Mouse (Mus musculus) embryonic fibroblast, embryonic 13.5 days (primary cell): ENCODE data around the gene Foxm1. TPM values are rescaled to one million over a fixed set of nuclear protein-coding genes. Genes with fewer than 3 reads are reported as not detected.

Source experiments
- H3K27ac ChIP-seq: 2 replicates; pipeline ENCODE4 v1.5.1; 2012; ENCODE audit warnings: low read length, control low read depth, inconsistent platforms; ENCODE audit not compliant: insufficient read depth
- H3K4me1 ChIP-seq: 2 replicates; pipeline ENCODE4 v1.6.1; 2011; ENCODE audit warnings: low read length; ENCODE audit not compliant: control insufficient read depth, insufficient read depth
- H3K4me3 ChIP-seq: 2 replicates; pipeline ENCODE4 v1.5.1; 2011; ENCODE audit warnings: mild to moderate bottlenecking, control low read depth, low read length; ENCODE audit not compliant: insufficient read depth
- CTCF ChIP-seq: IDR thresholded peaks from 2 replicates; pipeline ENCODE4 v1.5.1; 2011; ENCODE audit warnings: mild to moderate bottlenecking, control low read depth, low read length, moderate library complexity, borderline replicate concordance; ENCODE audit not compliant: insufficient read depth
- POLR2A ChIP-seq: IDR thresholded peaks from 2 replicates; pipeline ENCODE4 v1.6.1; 2011; ENCODE audit warnings: low read depth, mild to moderate bottlenecking, control low read depth, low read length, moderate library complexity
- polyA plus RNA-seq: library from polyadenylated mRNA; stranded (reverse); fragments of >200 nt; gene quantifications from 2 replicates; pipeline ENCODE4 v1.2.4, GENCODE M21; 2011; ENCODE audit warnings: low read depth; ENCODE audit not compliant: missing spikeins, insufficient read length

Gene Foxm1
- polyA plus RNA-seq, 1 experiment: 45.7 TPM

- Histone ChIP-seq H3K4me1 (peaks cover 6% of the 10 kb centered on the region; the same call in 1 of the 2 replicates), H3K27ac (no peak overlapping the region), H3K4me3 (no peak overlapping the region)
- TF ChIP-seq POLR2A (no peak), CTCF (no peak)
Observed at GRCm38 (mm10) chr6:128418076-128418475, 55.3 kb downstream of the Foxm1 start.

- Histone ChIP-seq H3K27ac (peak overlapping the region; percentile 87), H3K4me3 (no peak overlapping the region), H3K4me1 (peaks cover 6% of the 10 kb centered on the region; the same call in 1 of the 2 replicates)
- no peak for TF ChIP-seq CTCF
- no peak for TF ChIP-seq POLR2A
Observed at GRCm38 (mm10) chr6:128421036-128421435, 58.3 kb downstream of the Foxm1 start.

- Histone ChIP-seq H3K4me1 (peaks cover 6% of the 10 kb centered on the region; the same call in 1 of the 2 replicates), H3K27ac (peak overlapping the region; percentile 77), H3K4me3 (no peak overlapping the region)
- TF ChIP-seq POLR2A: no peak
- no peak for TF ChIP-seq CTCF
Observed at GRCm38 (mm10) chr6:128421480-128421879, 58.7 kb downstream of the Foxm1 start.

- H3K27ac ChIP-seq: peak overlapping the region; percentile 89
- peaks cover 6% of the 10 kb centered on the region; the same call in 1 of the 2 replicates for H3K4me1 ChIP-seq
- TF ChIP-seq CTCF (no peak), POLR2A (no peak)
- H3K4me3 ChIP-seq: peak overlapping the region; percentile 45
Observed at GRCm38 (mm10) chr6:128423496-128424268, 60.9 kb downstream of the Foxm1 start.

GRCm38 (mm10) chr6:128424269-128425019 lies 61.7 kb downstream of the Foxm1 start, which contains the start of gene Itfg2:
TSS of gene Itfg2 (minus strand) at chr6:128424931.
- Histone ChIP-seq H3K4me3 (peak within 1 kb of the TSS; percentile 45), H3K4me1 (peaks cover 6% of the 10 kb centered on the region; the same call in 1 of the 2 replicates), H3K27ac (peak within 1 kb of the TSS; percentile 89)
- TF ChIP-seq CTCF: no peak
- peak; percentile 95 for TF ChIP-seq POLR2A

- peak overlapping the region; percentile 89 for H3K27ac ChIP-seq
- H3K4me3 ChIP-seq: peak overlapping the region; percentile 45; the same call in 1 of the 2 replicates
- no peak for TF ChIP-seq CTCF
- TF ChIP-seq POLR2A: no peak
- peaks cover 6% of the 10 kb centered on the region; the same call in 1 of the 2 replicates for H3K4me1 ChIP-seq
Observed at GRCm38 (mm10) chr6:128425046-128425445, 62.3 kb downstream of the Foxm1 start.

Other genes starting within 250 kb of the Foxm1 start
- 72.2 and 113 TPM in 2 replicates for gene Tspan9, start 219.4 kb upstream of the Foxm1 start, polyA plus RNA-seq
- 3.0 and 4.2 TPM in 2 replicates for gene Tead4, start 62.1 kb upstream of the Foxm1 start, polyA plus RNA-seq
- gene Tulp3, start 7.1 kb upstream of the Foxm1 start, polyA plus RNA-seq: 56.8 and 67.0 TPM in 2 replicates
- gene Rhno1, start 56 bp upstream of the Foxm1 start, polyA plus RNA-seq: 39.6 TPM in 2 replicates
- not detected in 2 replicates for gene Tex52, start 12.5 kb downstream of the Foxm1 start, polyA plus RNA-seq
- not detected in 2 replicates for gene Gm44596, start 12.5 kb downstream of the Foxm1 start, polyA plus RNA-seq
- 3.5 and 9.1 TPM in 2 replicates for gene Nrip2, start 36.3 kb downstream of the Foxm1 start, polyA plus RNA-seq
- 12.1 and 15.2 TPM in 2 replicates for gene Itfg2, start 62.0 kb downstream of the Foxm1 start, polyA plus RNA-seq
- gene Fkbp4, start 75.7 kb downstream of the Foxm1 start, polyA plus RNA-seq: 79.9 and 102 TPM in 2 replicates
- not detected in 2 replicates for gene Pzp, start 163.8 kb downstream of the Foxm1 start, polyA plus RNA-seq
- not detected in 2 replicates for gene A2ml1, start 218.6 kb downstream of the Foxm1 start, polyA plus RNA-seq